7 mouse cellular contexts compared by ENCODE assay signal in the genomic region with DNA sequence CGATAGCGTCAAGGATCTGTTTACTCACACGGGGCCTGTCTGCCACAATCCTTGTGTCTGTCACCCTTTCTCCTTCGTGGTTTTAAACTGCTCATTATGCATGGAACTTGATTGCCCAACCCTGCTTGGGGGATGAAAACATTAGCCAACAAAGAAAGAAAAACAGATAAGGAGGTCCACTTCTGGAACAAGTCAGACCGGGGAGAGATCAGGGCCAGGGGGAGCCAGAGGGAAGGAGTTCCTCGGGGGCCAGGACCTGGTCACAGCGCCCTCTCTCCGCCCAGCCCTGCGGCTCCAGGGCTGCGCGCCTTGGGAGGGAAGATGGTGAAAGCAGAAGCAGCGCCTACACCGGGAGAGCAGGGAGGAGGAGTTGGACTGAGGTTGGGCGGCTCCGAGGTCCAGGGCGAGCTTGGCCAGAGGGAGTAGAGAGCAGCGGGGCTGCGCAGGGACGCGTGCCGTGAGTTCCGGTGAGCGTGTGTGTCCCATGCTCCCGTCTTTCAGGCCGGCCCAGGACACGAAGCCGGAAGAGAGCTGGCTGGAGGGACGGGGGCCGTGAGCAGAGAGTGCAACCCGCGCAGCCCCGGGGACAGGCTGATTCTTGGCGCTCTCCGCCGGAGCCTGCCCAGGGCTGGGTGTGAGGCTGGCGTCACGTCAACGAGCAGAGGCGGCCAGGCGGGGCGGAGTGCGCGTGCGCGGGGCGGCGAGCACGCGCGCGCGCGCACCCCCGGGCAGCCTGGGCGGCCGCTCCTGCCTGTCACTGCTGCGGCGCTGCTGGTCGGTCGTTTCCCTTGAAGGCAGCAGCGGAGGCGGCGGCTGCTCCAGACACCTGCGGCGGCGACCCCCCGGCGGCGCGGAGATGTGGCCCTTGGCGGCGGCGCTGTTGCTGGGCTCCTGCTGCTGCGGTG. TPM values are rescaled to one million over a fixed set of nuclear protein-coding genes. Genes with fewer than 3 reads are reported as not detected.
A peak's percentile ranks its signal among the peaks of the same experiment; 100 is the strongest.
DNase-seq lines count a peak whose midpoint lies in the region; ATAC-seq lines count a peak whose summit lies in the region.

No protein-coding gene starts in this region.

- peaks cover 10% of the 10 kb centered on the region; the same call in 1 of the 2 replicates for H3K4me1 ChIP-seq in embryonic facial prominence, embryonic 12.5 days
- no peaks in the 10 kb centered on the region for H3K4me1 ChIP-seq in limb, embryonic 11.5 days (ENCODE audit: control insufficient read depth, insufficient read depth, low read length)
- H3K4me1 ChIP-seq in midbrain, embryonic 14.5 days (ENCODE audit: control insufficient read depth, insufficient read depth, low read length): peaks cover 11% of the 10 kb centered on the region

- H3K27ac ChIP-seq in embryonic facial prominence, embryonic 12.5 days: peak overlapping the region; percentile 97
- H3K27ac ChIP-seq in limb, embryonic 11.5 days (replicated peaks; ENCODE audit: low read depth, low read length): peak overlapping the region; percentile 95
- peak overlapping the region; percentile 97 for H3K27ac ChIP-seq in midbrain, embryonic 14.5 days (replicated peaks; ENCODE audit: low read depth, low read length)

- no peaks in the 10 kb centered on the region for H3K9me3 ChIP-seq in embryonic facial prominence, embryonic 12.5 days
- no peaks in the 10 kb centered on the region for H3K9me3 ChIP-seq in limb, embryonic 11.5 days (ENCODE audit: control insufficient read depth, low read length)
- H3K9me3 ChIP-seq in midbrain, embryonic 14.5 days (ENCODE audit: control insufficient read depth, low read length): no peaks in the 10 kb centered on the region

- ATAC-seq in embryonic facial prominence, embryonic 12.5 days (ENCODE audit: insufficient number of reproducible peaks, insufficient read depth, low FRiP score, low TSS enrichment): peak; percentile 95
- peak; percentile 93 for ATAC-seq in limb, embryonic 11.5 days (ENCODE audit: insufficient number of reproducible peaks, low FRiP score, low TSS enrichment, low read depth)
- peak; percentile 93 for ATAC-seq in midbrain, embryonic 14.5 days (ENCODE audit: low FRiP score, low TSS enrichment)

- H3K4me2 ChIP-seq in embryonic facial prominence, embryonic 12.5 days (replicated peaks): peak overlapping the region; percentile 58
- H3K4me2 ChIP-seq in limb, embryonic 11.5 days (ENCODE audit: low read depth, severe bottlenecking): peak overlapping the region; percentile 75
- H3K4me2 ChIP-seq in midbrain, embryonic 14.5 days (ENCODE audit: low read length): peak overlapping the region; percentile 74

- no peaks in the 10 kb centered on the region for H3K27me3 ChIP-seq in embryonic facial prominence, embryonic 12.5 days
- H3K27me3 ChIP-seq in limb, embryonic 11.5 days (ENCODE audit: control insufficient read depth, insufficient read depth, low read length): no peaks in the 10 kb centered on the region
- no peaks in the 10 kb centered on the region for H3K27me3 ChIP-seq in midbrain, embryonic 14.5 days (ENCODE audit: control insufficient read depth, insufficient read depth, low read length)

- DNase-seq in adrenal gland, postnatal 10 days: peak; percentile 96
- peak; percentile 100 for DNase-seq in heart, adult 11 months
- peak; percentile 93 for DNase-seq in kidney, adult 18-20 months
- peak; percentile 90 for DNase-seq in limb, embryonic 11.5 days (ENCODE audit: low spot score)
- peak; percentile 93 for DNase-seq in midbrain, embryonic 14.5 days
- peak; percentile 85 to 88 for DNase-seq in spleen, adult 18-20 months

- H3K4me3 ChIP-seq in embryonic facial prominence, embryonic 12.5 days: peak overlapping the region; percentile 73
- peak overlapping the region; percentile 85 for H3K4me3 ChIP-seq in limb, embryonic 11.5 days (ENCODE audit: low read depth, low read length)
- peak overlapping the region; percentile 88 for H3K4me3 ChIP-seq in midbrain, embryonic 14.5 days (replicated peaks; ENCODE audit: low read depth, low read length)

- peak overlapping the region; percentile 83 for H3K9ac ChIP-seq in embryonic facial prominence, embryonic 12.5 days
- H3K9ac ChIP-seq in limb, embryonic 11.5 days (ENCODE audit: low read length): peak overlapping the region; percentile 79
- H3K9ac ChIP-seq in midbrain, embryonic 14.5 days (replicated peaks; ENCODE audit: low read length): peak overlapping the region; percentile 92

- under 1% methylated on average over 67 of the region's 74 CpGs for WGBS in embryonic facial prominence, embryonic 12.5 days
- 2% methylated on average over 52 of the region's 74 CpGs for WGBS in limb, embryonic 11.5 days
- under 1% methylated on average over 72 of the region's 74 CpGs for WGBS in midbrain, embryonic 14.5 days

- H3K36me3 ChIP-seq in embryonic facial prominence, embryonic 12.5 days: no peaks in the 10 kb centered on the region
- H3K36me3 ChIP-seq in limb, embryonic 11.5 days (ENCODE audit: control insufficient read depth, insufficient read depth, low read length): 0 out of 2 replicates have a peak, but pooled peaks cover 2% of the 10 kb centered on the region
- H3K36me3 ChIP-seq in midbrain, embryonic 14.5 days (ENCODE audit: control insufficient read depth, insufficient read depth, low read length): no peaks in the 10 kb centered on the region

RNA-seq across cellular contexts. Expression of a gene that starts 54.9 kb away (rescaled TPM):
- total RNA-seq in adrenal gland, postnatal 10 days (2021): 100 to 1,000 TPM; 123 to 129 TPM
- polyA plus RNA-seq in embryonic facial prominence, embryonic 12.5 days (2016; fragmentation: Nextera tagmentation; extraction: Ambion mirVana): 57.3 and 59.8 TPM in 2 replicates
- 30.9 and 32.7 TPM in 2 replicates for polyA plus RNA-seq in limb, embryonic 11.5 days (2014; fragmentation: Nextera tagmentation; extraction: Ambion mirVana)
- 133 and 137 TPM in 2 replicates for polyA plus RNA-seq in midbrain, embryonic 14.5 days (2014; fragmentation: Nextera tagmentation; extraction: Ambion mirVana)

Comparison
In these comparisons a context has a peak if more than half of its experiments do, and no peak if none do; other contexts are left out.
1. Peak in every context shown above with its lines: DNase-seq, ATAC-seq, H3K4me3 ChIP-seq and H3K27ac ChIP-seq.